Mouse (Mus musculus): ENCODE measurements around the gene Fli1. TPM values are rescaled to one million over a fixed set of nuclear protein-coding genes. Genes with fewer than 3 reads are reported as not detected.

The Fli1 gene
- polyA plus RNA-seq, 1 experiment from 2014 or later, result 20.6 TPM

- Histone ChIP-seq H3K4me2 (ENCODE audit: low read length) (no peak overlapping the region), H3K4me3 (ENCODE audit: control insufficient read depth in 1 of 2, insufficient read depth in 1 of 2, low read depth in 1 of 2, low read length in 2 of 2) (no peak overlapping the region), H3K9me3 (ENCODE audit: control insufficient read depth, low read length) (no peaks in the 10 kb centered on the region), H3K27ac (replicated peaks in 1 of 2; ENCODE audit: control insufficient read depth in 1 of 2, insufficient read depth in 1 of 2, low read depth in 2 of 2, low read length in 2 of 2) (no peak overlapping the region), H3K4me1 (ENCODE audit: control insufficient read depth in 2 of 2, insufficient read depth in 2 of 2, low read length in 2 of 2) (peaks cover 3 to 8% of the 10 kb centered on the region in 2 experiments; a peak in 2 of 4 replicates), H3K9ac (ENCODE audit: low read length) (no peak overlapping the region), H3K27me3 (ENCODE audit: control insufficient read depth, insufficient read depth, low read length) (peaks cover 11% of the 10 kb centered on the region), H3K36me3 (ENCODE audit: control insufficient read depth, insufficient read depth, low read length) (no peaks in the 10 kb centered on the region)
- no peak for ATAC-seq (ENCODE audit: insufficient number of reproducible peaks, insufficient read depth, low FRiP score, low read depth)
- 84% methylated on average over 5 of the region's 5 CpGs for WGBS
Observed at GRCm38 (mm10) chr9:32411507-32411906, 131.2 kb downstream of the Fli1 start.

DNA sequence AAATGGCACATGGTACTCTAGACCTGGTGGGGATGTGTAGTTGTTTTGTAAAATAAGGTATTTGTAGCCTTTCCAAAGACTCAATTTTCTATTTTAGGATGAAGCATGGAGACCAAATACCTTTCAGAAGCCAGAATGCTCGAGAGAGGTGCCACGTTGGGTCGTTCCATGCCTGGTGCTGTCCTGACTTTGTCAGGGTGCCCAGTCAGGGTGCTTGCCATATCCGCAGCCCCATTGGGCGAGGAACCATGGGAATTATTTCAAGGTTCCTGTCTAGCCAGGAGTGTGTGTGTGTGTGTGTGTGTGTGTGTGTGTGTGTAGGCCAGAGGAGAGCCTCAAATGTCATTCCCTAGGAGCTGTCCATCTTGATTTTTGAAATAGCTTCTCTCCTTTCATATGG, 132.0 kb downstream of the Fli1 start:
- Histone ChIP-seq H3K9me3 (ENCODE audit: control insufficient read depth, low read length) (no peaks in the 10 kb centered on the region), H3K27me3 (ENCODE audit: control insufficient read depth, insufficient read depth, low read length) (peaks cover 11% of the 10 kb centered on the region), H3K4me1 (ENCODE audit: control insufficient read depth in 2 of 2, insufficient read depth in 2 of 2, low read length in 2 of 2) (peaks cover 3 to 8% of the 10 kb centered on the region in 2 experiments; a peak in 2 of 4 replicates), H3K27ac (replicated peaks in 1 of 2; ENCODE audit: control insufficient read depth in 1 of 2, insufficient read depth in 1 of 2, low read depth in 2 of 2, low read length in 2 of 2) (no peak overlapping the region), H3K4me2 (ENCODE audit: low read length) (no peak overlapping the region), H3K4me3 (ENCODE audit: control insufficient read depth in 1 of 2, insufficient read depth in 1 of 2, low read depth in 1 of 2, low read length in 2 of 2) (no peak overlapping the region), H3K36me3 (ENCODE audit: control insufficient read depth, insufficient read depth, low read length) (no peaks in the 10 kb centered on the region), H3K9ac (ENCODE audit: low read length) (no peak overlapping the region)
- WGBS, result 89% methylated on average over 5 of the region's 5 CpGs
- ATAC-seq (ENCODE audit: insufficient number of reproducible peaks, insufficient read depth, low FRiP score, low read depth), result no peak

GRCm38 (mm10) chr9:32409060-32409961, 133.3 kb downstream of the Fli1 start:
- Histone ChIP-seq H3K9me3 (ENCODE audit: control insufficient read depth, low read length) (no peaks in the 10 kb centered on the region), H3K9ac (ENCODE audit: low read length) (peak overlapping the region; percentile 74), H3K4me2 (ENCODE audit: low read length) (peak overlapping the region; percentile 98), H3K36me3 (ENCODE audit: control insufficient read depth, insufficient read depth, low read length) (no peaks in the 10 kb centered on the region), H3K4me1 (ENCODE audit: control insufficient read depth in 2 of 2, insufficient read depth in 2 of 2, low read length in 2 of 2) (peaks cover 3 to 8% of the 10 kb centered on the region in 2 experiments; a peak in 2 of 4 replicates), H3K27ac (replicated peaks in 1 of 2; ENCODE audit: control insufficient read depth in 1 of 2, insufficient read depth in 1 of 2, low read depth in 2 of 2, low read length in 2 of 2) (no peak overlapping the region), H3K4me3 (ENCODE audit: control insufficient read depth in 1 of 2, insufficient read depth in 1 of 2, low read depth in 1 of 2, low read length in 2 of 2) (peak overlapping the region; percentile 55 to 60), H3K27me3 (ENCODE audit: control insufficient read depth, insufficient read depth, low read length) (peaks cover 11% of the 10 kb centered on the region)
- ATAC-seq (ENCODE audit: insufficient number of reproducible peaks, insufficient read depth, low FRiP score, low read depth), result no peak
- WGBS, result 3% methylated on average over 47 of the region's 47 CpGs

- ATAC-seq (ENCODE audit: insufficient number of reproducible peaks, insufficient read depth, low FRiP score, low read depth), result no peak
- Histone ChIP-seq H3K9ac (ENCODE audit: low read length) (peak overlapping the region; percentile 74), H3K9me3 (ENCODE audit: control insufficient read depth, low read length) (no peaks in the 10 kb centered on the region), H3K27ac (replicated peaks in 1 of 2; ENCODE audit: control insufficient read depth in 1 of 2, insufficient read depth in 1 of 2, low read depth in 2 of 2, low read length in 2 of 2) (no peak overlapping the region), H3K4me2 (ENCODE audit: low read length) (peak overlapping the region; percentile 98), H3K36me3 (ENCODE audit: control insufficient read depth, insufficient read depth, low read length) (no peaks in the 10 kb centered on the region), H3K4me3 (ENCODE audit: control insufficient read depth in 1 of 2, insufficient read depth in 1 of 2, low read depth in 1 of 2, low read length in 2 of 2) (peak overlapping the region; percentile 55 to 60), H3K4me1 (ENCODE audit: control insufficient read depth in 2 of 2, insufficient read depth in 2 of 2, low read length in 2 of 2) (peaks cover 3 to 6% of the 10 kb centered on the region in 2 experiments; a peak in 2 of 4 replicates), H3K27me3 (ENCODE audit: control insufficient read depth, insufficient read depth, low read length) (peaks cover 11% of the 10 kb centered on the region)
- WGBS, result 14% methylated on average over 8 of the region's 8 CpGs
Observed at GRCm38 (mm10) chr9:32408730-32409059, 134.0 kb downstream of the Fli1 start.

DNA sequence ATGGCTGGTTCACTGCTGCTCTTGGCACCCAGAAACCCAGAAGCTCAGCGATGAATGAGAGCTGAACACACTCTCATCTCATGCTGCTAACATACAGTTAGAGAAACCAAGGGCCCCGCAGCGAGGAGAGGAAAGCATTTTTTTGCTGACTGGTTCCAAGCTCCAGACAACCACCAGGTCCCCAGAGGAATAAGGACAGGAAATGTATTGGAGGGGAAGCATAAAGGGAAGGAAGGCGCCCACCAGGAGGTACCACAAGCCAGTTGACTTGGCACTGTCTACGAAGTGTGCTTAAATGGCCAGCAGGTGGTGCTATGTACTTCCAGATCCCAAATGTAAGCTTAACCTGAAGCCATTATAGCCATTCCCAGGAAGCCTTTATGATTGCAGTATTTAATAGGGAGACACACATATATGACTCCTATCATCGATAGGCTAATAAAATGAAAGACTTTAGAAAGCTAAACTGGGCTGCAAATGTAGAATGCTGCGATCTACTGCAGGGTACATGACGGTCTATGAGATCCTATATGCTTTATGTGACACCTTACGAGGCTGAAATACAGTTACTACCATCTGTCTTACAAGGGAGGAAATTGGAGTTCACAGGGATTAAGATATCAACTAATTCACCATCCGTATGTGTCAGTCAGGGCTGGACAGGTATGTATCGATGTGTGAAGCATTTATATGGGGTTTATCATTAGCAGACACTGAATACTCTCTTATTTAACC, 137.3 kb downstream of the Fli1 start:
- Histone ChIP-seq H3K4me3 (ENCODE audit: control insufficient read depth in 1 of 2, insufficient read depth in 1 of 2, low read depth in 1 of 2, low read length in 2 of 2) (no peak overlapping the region), H3K4me2 (ENCODE audit: low read length) (no peak overlapping the region), H3K27ac (replicated peaks in 1 of 2; ENCODE audit: control insufficient read depth in 1 of 2, insufficient read depth in 1 of 2, low read depth in 2 of 2, low read length in 2 of 2) (no peak overlapping the region), H3K36me3 (ENCODE audit: control insufficient read depth, insufficient read depth, low read length) (no peaks in the 10 kb centered on the region), H3K27me3 (ENCODE audit: control insufficient read depth, insufficient read depth, low read length) (peaks cover 11% of the 10 kb centered on the region), H3K9me3 (ENCODE audit: control insufficient read depth, low read length) (no peaks in the 10 kb centered on the region), H3K9ac (ENCODE audit: low read length) (no peak overlapping the region), H3K4me1 (ENCODE audit: control insufficient read depth in 2 of 2, insufficient read depth in 2 of 2, low read length in 2 of 2) (peaks cover 10 to 14% of the 10 kb centered on the region in 2 experiments; a peak in 3 of 4 replicates)
- 39% methylated on average over 11 of the region's 11 CpGs for WGBS
- ATAC-seq (ENCODE audit: insufficient number of reproducible peaks, insufficient read depth, low FRiP score, low read depth), result no peak

GRCm38 (mm10) chr9:32400662-32401161, 141.9 kb downstream of the Fli1 start:
- peak; percentile 64 for ATAC-seq (ENCODE audit: insufficient number of reproducible peaks, insufficient read depth, low FRiP score, low read depth)
- no peak overlapping the region for H3K4me2 ChIP-seq (ENCODE audit: low read length)
- peaks cover 7 to 8% of the 10 kb centered on the region in 2 experiments; a peak in 3 of 4 replicates for H3K4me1 ChIP-seq (ENCODE audit: control insufficient read depth in 2 of 2, insufficient read depth in 2 of 2, low read length in 2 of 2)
- H3K36me3 ChIP-seq (ENCODE audit: control insufficient read depth, insufficient read depth, low read length), result no peaks in the 10 kb centered on the region
- no peak overlapping the region for H3K9ac ChIP-seq (ENCODE audit: low read length)
- no peaks in the 10 kb centered on the region for H3K27me3 ChIP-seq (ENCODE audit: control insufficient read depth, insufficient read depth, low read length)
- H3K4me3 ChIP-seq (ENCODE audit: control insufficient read depth in 1 of 2, insufficient read depth in 1 of 2, low read depth in 1 of 2, low read length in 2 of 2), result no peak overlapping the region
- no peaks in the 10 kb centered on the region for H3K9me3 ChIP-seq (ENCODE audit: control insufficient read depth, low read length)
- WGBS, result 17% methylated on average over 5 of the region's 5 CpGs
- H3K27ac ChIP-seq (replicated peaks in 1 of 2; ENCODE audit: control insufficient read depth in 1 of 2, insufficient read depth in 1 of 2, low read depth in 2 of 2, low read length in 2 of 2), result peak overlapping the region; percentile 55 to 59

GRCm38 (mm10) chr9:32400212-32400611, 142.4 kb downstream of the Fli1 start:
- ATAC-seq (ENCODE audit: insufficient number of reproducible peaks, insufficient read depth, low FRiP score, low read depth), result no peak
- peaks cover 7 to 8% of the 10 kb centered on the region in 2 experiments; a peak in 3 of 4 replicates for H3K4me1 ChIP-seq (ENCODE audit: control insufficient read depth in 2 of 2, insufficient read depth in 2 of 2, low read length in 2 of 2)
- H3K4me3 ChIP-seq (ENCODE audit: control insufficient read depth in 1 of 2, insufficient read depth in 1 of 2, low read depth in 1 of 2, low read length in 2 of 2), result no peak overlapping the region
- peak overlapping the region; percentile 31 to 39; a peak in 3 of 4 replicates for H3K27ac ChIP-seq (replicated peaks in 1 of 2; ENCODE audit: control insufficient read depth in 1 of 2, insufficient read depth in 1 of 2, low read depth in 2 of 2, low read length in 2 of 2)
- H3K9me3 ChIP-seq (ENCODE audit: control insufficient read depth, low read length), result no peaks in the 10 kb centered on the region
- 53% methylated on average over 2 of the region's 2 CpGs for WGBS
- no peaks in the 10 kb centered on the region for H3K36me3 ChIP-seq (ENCODE audit: control insufficient read depth, insufficient read depth, low read length)
- no peak overlapping the region for H3K4me2 ChIP-seq (ENCODE audit: low read length)
- H3K9ac ChIP-seq (ENCODE audit: low read length), result no peak overlapping the region
- no peaks in the 10 kb centered on the region for H3K27me3 ChIP-seq (ENCODE audit: control insufficient read depth, insufficient read depth, low read length)
